Mouse (Mus musculus) kidney, postnatal 0 days (tissue): ENCODE measurements around the gene Cldn24. TPM values are rescaled to one million over a fixed set of nuclear protein-coding genes. Genes with fewer than 3 reads are reported as not detected.

Experiments used
- ATAC-seq: fragments of 200-750 bp; cut with Nextera tagmentation; replicated peaks from 2 replicates; pipeline ENCODE4 v1.8.0; 2017; ENCODE audit warnings: low read depth, moderate number of reproducible peaks, moderate TSS enrichment, moderate library complexity; ENCODE audit not compliant: low FRiP score
- DNase-seq: peaks from one replicate; pipeline ENCODE4 v3.0.0-alpha.2; 2016; ENCODE audit warnings: low spot score
- H3K27ac ChIP-seq: fragments of 300-500 bp; sonication (generic); 2 replicates; pipeline ENCODE4 v1.5.1; 2014; ENCODE audit warnings: mild to moderate bottlenecking
- H3K27me3 ChIP-seq: fragments of 300-500 bp; sonication (generic); 2 replicates; pipeline ENCODE4 v1.6.1; 2014; ENCODE audit warnings: low read length, mixed read lengths; ENCODE audit not compliant: insufficient read depth
- H3K36me3 ChIP-seq: fragments of 300-500 bp; sonication (generic); 2 replicates; pipeline ENCODE4 v1.6.1; 2014; ENCODE audit warnings: low read length, mixed read lengths; ENCODE audit not compliant: insufficient read depth
- H3K4me1 ChIP-seq: fragments of 300-500 bp; sonication (generic); replicated peaks from 2 replicates; pipeline ENCODE4 v1.6.1; 2014; ENCODE audit warnings: antibody characterized with exemption, low read length, mixed read lengths; ENCODE audit not compliant: insufficient read depth
- H3K4me2 ChIP-seq: fragments of 300-500 bp; sonication (generic); 2 replicates; pipeline ENCODE4 v1.6.1; 2014; ENCODE audit warnings: mild to moderate bottlenecking, low read length, moderate library complexity, mixed read lengths
- H3K4me3 ChIP-seq: fragments of 300-500 bp; sonication (generic); replicated peaks from 2 replicates; pipeline ENCODE4 v1.5.1; 2014; ENCODE audit warnings: low read depth, low read length
- H3K9ac ChIP-seq: fragments of 300-500 bp; sonication (generic); 2 replicates; pipeline ENCODE4 v1.6.1; 2014; ENCODE audit warnings: low read depth, low read length
- H3K9me3 ChIP-seq: fragments of 300-500 bp; sonication (generic); replicated peaks from 2 replicates; pipeline ENCODE4 v1.6.1; 2016; ENCODE audit warnings: low read length, inconsistent platforms, mixed read lengths
- CTCF ChIP-seq: IDR thresholded peaks from 2 replicates; pipeline ENCODE4 v1.5.1; 2016; ENCODE audit warnings: antibody characterized with exemption, low read depth, mild to moderate bottlenecking, moderate library complexity
- WGBS: fragments of 180-500 bp; shearing (Covaris S2); extraction: QIAGEN DNeasy Blood & Tissue Kit; methylation state at CpG from one replicate; pipeline ENCODE4 v1.1.7; 2014; 5-methylcytosine and 5-hydroxymethylcytosine counted together
- polyA plus RNA-seq: library from polyadenylated mRNA; unstranded; fragments of >200 nt; fragmentation: Nextera tagmentation; extraction: Ambion mirVana; gene quantifications from 2 replicates; pipeline ENCODE4 v1.2.1, GENCODE M21; 2015

The Cldn24 gene
- polyA plus RNA-seq, 1 experiment from 2014 or later: not detected

DNA sequence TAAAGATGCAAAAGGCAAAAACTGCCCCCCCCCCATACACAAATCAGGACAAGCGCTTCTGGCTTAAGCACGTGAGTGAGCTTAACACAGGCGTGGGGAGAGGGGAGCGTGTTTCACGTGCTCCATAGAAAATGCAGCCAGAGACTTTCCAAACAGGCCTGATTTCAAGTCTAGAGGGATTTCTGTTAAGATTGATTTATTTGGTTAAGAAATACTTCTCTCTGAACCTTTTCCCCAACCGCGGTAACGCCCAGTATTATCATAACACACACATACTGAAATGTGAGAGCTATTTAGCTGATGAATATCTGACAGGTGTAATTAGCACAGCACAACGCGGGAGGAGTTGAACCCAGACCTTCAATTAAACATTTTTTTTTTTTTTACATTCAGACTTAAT lies 1.8 kb downstream of the Cldn24 start:
- Histone ChIP-seq H3K36me3 (0 out of 2 replicates have a peak, but pooled peaks cover 5% of the 10 kb centered on the region), H3K4me3 (no peak overlapping the region), H3K9me3 (no peaks in the 10 kb centered on the region), H3K27ac (no peak overlapping the region), H3K4me1 (no peaks in the 10 kb centered on the region), H3K4me2 (no peak overlapping the region), H3K9ac (no peak overlapping the region), H3K27me3 (no peaks in the 10 kb centered on the region)
- WGBS: 50% methylated on average over 10 of the region's 10 CpGs
- ATAC-seq (no peak), DNase-seq (no peak)
- TF ChIP-seq CTCF: no peak

DNA sequence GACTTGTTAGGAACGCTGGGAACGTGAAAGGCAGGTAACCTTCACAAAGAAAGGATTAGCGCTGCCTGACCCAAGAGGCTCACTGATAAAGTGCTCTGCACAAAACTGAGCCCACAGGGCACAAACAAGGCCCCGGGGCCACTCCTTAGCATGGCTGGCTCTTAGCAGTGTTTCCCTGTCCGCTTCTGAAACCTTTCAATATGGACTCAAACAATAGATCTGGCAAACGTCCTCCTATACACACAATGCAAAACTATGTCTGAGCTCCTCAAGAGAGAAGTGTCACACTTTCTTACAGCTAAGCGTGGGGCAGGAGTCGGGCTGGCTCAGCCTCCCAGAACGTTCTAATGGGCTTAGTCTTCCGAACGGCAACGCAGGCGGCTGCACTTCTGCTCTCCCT lies 2.2 kb downstream of the Cldn24 start, which contains the start of gene Cldn22:
Gene Cldn22 (plus strand): TSS at position 301 of the 400 bp plus-strand sequence.
- H3K4me2 ChIP-seq: no peak within 1 kb of the TSS
- 0 out of 2 replicates have a peak, but pooled peaks cover 7% of the 10 kb centered on the region for H3K36me3 ChIP-seq
- no peak for DNase-seq
- no peak within 1 kb of the TSS for H3K4me3 ChIP-seq
- no peaks in the 10 kb centered on the region for H3K9me3 ChIP-seq
- no peak within 1 kb of the TSS for H3K9ac ChIP-seq
- 76% methylated on average over 13 of the region's 13 CpGs for WGBS
- no peaks in the 10 kb centered on the region for H3K27me3 ChIP-seq
- H3K4me1 ChIP-seq: no peaks in the 10 kb centered on the region
- TF ChIP-seq CTCF: no peak
- no peak within 1 kb of the TSS for H3K27ac ChIP-seq
- no peak for ATAC-seq

DNA sequence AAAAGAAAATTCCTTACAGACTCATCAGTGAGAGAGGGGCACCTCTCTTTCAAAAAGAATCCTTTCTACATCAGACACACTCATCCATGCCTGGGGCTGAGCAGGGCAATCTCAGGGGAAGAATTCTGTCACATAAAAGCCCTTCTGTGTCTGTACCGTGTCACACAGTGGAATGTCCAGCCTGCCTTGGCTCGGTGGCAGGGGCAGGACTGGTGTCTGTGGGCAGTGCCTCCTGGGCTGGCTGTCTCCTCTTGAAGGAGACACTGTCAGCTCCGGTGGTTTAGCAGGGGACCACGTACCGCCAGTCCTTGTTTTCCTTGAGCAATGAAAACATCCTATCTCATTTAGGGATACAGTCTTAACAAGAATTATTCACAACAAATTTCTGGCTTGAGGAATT lies 3.7 kb downstream of the Cldn24 start:
- Histone ChIP-seq H3K4me1 (no peaks in the 10 kb centered on the region), H3K4me3 (no peak overlapping the region), H3K4me2 (no peak overlapping the region), H3K27ac (no peak overlapping the region), H3K9ac (no peak overlapping the region), H3K27me3 (no peaks in the 10 kb centered on the region), H3K9me3 (no peaks in the 10 kb centered on the region), H3K36me3 (peaks cover 21% of the 10 kb centered on the region; the same call in 1 of the 2 replicates)
- ATAC-seq: no peak
- 44% methylated on average over 5 of the region's 5 CpGs for WGBS
- TF ChIP-seq CTCF: no peak
- DNase-seq: no peak

DNA sequence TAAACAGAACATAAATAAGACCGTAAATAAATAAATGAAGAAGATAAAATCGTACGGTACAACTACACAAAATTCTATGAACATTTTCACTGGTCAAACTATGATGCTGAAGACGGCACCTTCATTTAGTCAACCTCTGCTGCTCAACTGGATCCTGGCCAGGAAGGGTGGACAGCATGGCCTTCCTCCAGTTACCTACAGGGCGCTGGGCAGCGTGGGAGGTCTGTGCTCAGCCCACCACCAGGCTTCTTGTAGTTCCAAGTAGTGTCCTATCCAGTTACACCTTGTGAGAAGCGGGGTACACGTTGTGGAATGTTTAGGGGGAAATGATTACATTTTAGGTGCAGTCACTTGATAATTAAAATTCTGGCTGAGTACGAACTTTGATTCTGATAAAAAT lies 5.0 kb downstream of the Cldn24 start:
- Histone ChIP-seq H3K9ac (no peak overlapping the region), H3K4me3 (no peak overlapping the region), H3K27me3 (no peaks in the 10 kb centered on the region), H3K9me3 (no peaks in the 10 kb centered on the region), H3K27ac (no peak overlapping the region), H3K4me1 (no peaks in the 10 kb centered on the region), H3K36me3 (peaks cover 31% of the 10 kb centered on the region; the same call in 1 of the 2 replicates), H3K4me2 (no peak overlapping the region)
- no peak for TF ChIP-seq CTCF
- WGBS: 59% methylated on average over 9 of the region's 9 CpGs
- no peak for ATAC-seq
- DNase-seq: peak; percentile 64

DNA sequence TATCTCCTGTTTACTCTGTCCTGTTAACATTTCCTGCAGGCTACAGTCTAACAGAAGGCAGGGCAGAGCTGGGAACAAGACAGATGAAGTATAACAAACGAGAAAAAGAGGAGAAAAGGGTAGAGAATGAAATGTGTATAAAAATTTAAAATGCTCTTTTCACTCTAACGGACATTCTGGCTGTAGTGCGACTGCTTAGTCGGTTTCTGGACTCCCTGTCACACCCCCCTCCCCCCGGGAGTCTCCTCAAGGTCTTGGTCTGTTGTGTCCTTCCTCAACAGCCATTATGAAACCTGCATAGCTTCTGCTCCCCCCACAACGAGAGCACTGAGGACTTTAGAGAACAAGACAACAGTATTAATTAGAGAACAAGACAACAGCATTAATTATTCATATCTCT lies 10.7 kb downstream of the Cldn24 start:
- no peak for ATAC-seq
- Histone ChIP-seq H3K9me3 (no peaks in the 10 kb centered on the region), H3K27me3 (no peaks in the 10 kb centered on the region), H3K4me3 (no peak overlapping the region), H3K4me2 (no peak overlapping the region), H3K36me3 (peaks cover 36% of the 10 kb centered on the region; the same call in 1 of the 2 replicates), H3K9ac (no peak overlapping the region), H3K4me1 (no peaks in the 10 kb centered on the region), H3K27ac (no peak overlapping the region)
- TF ChIP-seq CTCF: no peak
- WGBS: 77% methylated on average over 6 of the region's 6 CpGs
- no peak for DNase-seq

DNA sequence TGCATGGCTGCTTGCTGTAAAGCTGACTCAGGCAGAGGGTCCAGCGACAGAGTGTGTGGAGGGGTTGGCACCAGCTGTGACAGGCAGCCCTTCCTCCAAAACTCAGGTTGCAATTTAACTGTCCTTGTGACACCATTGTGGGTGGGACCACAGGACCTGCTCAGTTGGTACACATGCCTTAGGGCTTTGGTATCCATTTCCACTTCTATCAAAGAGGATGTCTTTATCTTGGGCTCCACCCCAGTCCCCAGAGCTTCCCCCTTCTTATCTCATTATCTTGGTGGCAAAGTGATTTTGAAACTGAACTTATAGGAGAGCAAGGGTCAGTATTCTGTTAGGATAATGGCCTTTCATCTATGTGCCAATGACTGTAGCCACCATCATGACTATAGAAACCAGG lies 12.0 kb downstream of the Cldn24 start:
- Histone ChIP-seq H3K9me3 (no peaks in the 10 kb centered on the region), H3K9ac (no peak overlapping the region), H3K27ac (no peak overlapping the region), H3K36me3 (peaks cover 33% of the 10 kb centered on the region), H3K27me3 (no peaks in the 10 kb centered on the region), H3K4me1 (no peaks in the 10 kb centered on the region), H3K4me2 (no peak overlapping the region), H3K4me3 (no peak overlapping the region)
- WGBS: 29% methylated on average over 1 of the region's 1 CpGs
- DNase-seq: no peak
- ATAC-seq: 0 out of 2 replicates have a peak, but pooled peaks have one; percentile 19
- TF ChIP-seq CTCF: no peak

DNA sequence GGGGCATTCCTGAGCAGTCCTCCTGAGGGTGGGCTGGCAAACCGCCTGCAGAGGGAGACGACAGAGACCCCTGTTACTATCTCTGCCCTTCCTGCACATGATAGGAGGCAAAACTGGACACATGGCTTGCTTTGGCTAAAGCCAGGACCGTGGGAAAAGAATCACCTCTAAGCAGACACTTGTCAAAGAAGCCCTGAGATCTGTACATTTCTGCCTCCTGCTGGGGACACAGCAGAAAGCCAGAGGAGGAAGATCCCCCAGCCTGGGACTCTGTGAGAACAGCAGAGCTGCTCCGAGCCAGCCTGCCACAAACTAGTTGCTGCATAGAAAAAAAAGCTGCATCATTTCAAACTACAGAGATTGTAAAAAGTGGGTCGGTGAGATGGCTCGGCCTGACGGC lies 21.1 kb downstream of the Cldn24 start:
- peak; percentile 42; the same call in 1 of the 2 replicates for TF ChIP-seq CTCF
- Histone ChIP-seq H3K36me3 (peaks cover 44% of the 10 kb centered on the region), H3K4me1 (no peaks in the 10 kb centered on the region), H3K4me2 (no peak overlapping the region), H3K9ac (no peak overlapping the region), H3K9me3 (no peaks in the 10 kb centered on the region), H3K27ac (no peak overlapping the region), H3K27me3 (no peaks in the 10 kb centered on the region), H3K4me3 (no peak overlapping the region)
- ATAC-seq (no peak), DNase-seq (peak; percentile 22)
- WGBS: 78% methylated on average over 7 of the region's 7 CpGs
